Mouse (Mus musculus) T-cell, adult 2 months (primary cell): Measurements from ENCODE around the gene Fau.

ENCODE experiments used
- DNase-seq: peaks from one replicate; pipeline ENCODE4 v3.0.0; 2022; ENCODE audit warnings: low spot score

Fau gene

DNA sequence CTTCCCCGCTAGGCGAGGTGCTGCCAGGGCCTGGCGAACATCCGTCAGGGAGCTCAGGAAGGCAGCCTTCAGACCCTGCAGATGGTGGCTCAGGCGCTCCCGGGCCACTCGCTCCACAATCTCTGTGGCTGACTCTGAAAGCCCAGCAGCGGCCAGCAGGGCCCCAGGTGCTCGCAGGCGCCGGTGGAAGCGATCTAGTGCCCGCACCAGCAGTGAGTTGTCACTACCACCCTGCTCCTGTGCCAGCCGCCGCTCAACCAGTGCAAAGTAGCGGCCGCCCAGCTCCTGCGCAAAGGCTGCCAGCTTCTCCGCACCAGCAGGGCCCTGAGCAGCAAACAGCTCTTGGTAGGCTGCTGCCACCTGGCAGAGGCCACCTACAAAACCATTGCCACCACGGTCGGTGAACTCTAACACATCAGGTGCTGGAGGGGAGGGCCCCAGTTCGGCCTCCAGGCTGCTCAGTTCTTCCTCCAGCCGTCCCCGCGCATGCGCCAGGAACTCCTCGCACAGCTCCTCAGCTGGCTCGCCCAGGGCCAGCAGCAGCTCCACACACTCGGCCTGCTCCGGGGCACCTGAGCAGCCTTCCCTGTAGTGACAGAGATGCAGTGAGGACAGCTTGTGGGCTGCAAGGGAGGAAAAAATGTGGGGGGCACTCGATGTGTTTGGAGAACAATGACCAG lies 13.1 kb downstream of the Fau start:
- DNase-seq: no peak

DNA sequence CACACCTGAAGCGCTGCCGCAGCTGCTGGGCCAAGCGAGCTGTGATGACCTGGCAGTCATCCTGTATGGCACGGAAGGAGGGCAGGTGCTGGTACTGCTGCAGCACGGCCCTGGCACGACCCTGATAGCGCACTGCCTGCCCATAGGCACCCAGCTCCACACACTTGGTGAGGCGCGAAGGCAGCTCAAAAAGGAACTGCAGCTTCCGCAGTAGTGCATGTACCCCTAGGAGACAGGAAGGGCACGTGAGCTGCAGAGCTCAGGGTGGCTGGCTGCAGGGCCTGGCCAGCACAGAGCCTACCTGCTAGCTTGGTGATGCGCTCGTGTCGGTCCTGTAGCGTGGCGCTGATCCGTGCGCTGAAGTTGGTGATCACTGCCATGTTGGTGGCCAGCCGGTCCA lies 13.6 kb downstream of the Fau start:
- no peak for DNase-seq

DNA sequence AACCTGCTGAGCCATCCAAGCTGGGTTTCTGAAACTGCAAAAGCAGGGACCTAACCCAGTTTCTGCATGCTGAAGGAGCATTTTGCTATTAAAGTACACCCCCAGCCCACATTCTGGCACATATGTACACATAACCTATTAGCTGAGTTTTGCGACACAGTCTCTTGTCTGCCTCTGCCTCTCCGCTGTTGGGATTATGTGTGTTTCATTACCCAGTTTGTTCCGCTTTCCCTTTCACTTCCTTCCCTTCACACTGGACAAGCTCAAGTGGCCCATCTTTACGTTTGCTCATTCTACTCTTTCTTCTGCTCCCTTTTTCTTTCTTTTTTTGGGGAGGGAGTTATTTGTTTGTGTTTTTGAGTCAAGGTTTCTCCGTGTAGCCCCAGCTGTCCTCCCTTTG lies 16.2 kb downstream of the Fau start:
- DNase-seq: no peak

DNA sequence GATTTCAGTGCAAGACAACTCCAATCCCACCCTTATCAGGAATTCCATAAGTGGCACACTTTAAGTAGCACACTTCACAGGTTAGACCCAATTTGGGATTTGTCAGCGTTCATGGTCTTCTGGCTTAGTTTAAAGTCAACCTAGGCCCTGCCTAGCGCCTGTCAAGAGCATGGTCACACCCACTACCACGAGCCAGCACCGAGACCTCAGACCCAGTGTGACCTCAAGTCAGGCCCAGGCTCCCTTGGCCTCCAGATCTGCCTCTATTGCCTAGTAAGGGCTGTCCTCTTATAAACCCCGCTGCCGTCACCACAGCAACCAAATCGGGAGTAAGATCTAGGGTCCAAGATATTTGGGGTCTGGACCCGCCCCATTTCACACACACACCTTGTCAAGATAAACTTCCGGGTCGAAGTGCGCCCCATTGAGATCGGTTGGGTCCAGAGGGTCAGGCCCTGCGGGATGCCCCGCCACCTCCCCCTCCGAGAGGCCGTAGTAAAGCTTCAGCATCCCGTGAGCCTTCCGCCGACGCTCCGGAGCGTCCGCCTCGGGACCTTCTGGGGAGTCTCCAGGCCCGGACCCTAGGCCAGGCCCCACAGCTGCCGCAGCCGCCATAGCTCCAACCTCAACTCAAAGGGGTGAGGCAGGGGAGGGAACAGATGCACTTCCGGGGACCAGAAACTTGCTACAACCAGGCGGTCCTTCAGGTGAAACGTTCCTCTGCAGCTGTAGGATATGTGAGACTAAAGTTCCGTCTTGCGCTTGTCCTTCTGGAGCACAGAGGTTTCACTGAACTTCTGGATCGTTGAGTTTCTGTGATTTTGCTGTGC lies 19.1 kb downstream of the Fau start, which contains the start of gene Vps51:
TSS of gene Vps51 (minus strand) at position 668 of the 830 bp plus-strand sequence.
- DNase-seq: peak; percentile 88

DNA sequence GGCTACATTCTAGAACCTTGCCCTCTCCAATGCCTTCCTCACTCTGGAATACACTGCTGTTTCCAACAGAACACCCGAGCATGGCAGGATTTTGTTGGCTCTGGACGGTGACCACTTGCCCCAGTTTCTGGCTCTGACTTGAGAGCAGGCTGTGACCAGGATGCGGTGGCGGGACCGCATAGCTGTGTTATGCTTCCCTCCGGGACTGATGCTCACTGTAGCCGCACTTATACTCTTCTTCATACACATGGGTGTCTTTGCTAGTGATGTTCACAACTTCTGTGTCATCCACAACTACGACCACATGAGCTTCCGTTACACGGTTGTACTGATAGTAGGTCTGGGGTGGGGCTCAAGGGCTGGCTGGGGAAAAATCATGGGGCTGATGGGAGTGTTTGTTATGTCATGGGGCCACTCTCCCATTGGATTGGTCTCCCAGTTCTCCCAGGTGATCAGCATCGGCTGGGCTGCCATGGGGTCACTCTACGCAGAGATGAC lies 22.4 kb downstream of the Fau start, which contains the start of gene Tmem262:
TSS of gene Tmem262 (plus strand) at position 51 of the 498 bp plus-strand sequence.
- no peak for DNase-seq

DNA sequence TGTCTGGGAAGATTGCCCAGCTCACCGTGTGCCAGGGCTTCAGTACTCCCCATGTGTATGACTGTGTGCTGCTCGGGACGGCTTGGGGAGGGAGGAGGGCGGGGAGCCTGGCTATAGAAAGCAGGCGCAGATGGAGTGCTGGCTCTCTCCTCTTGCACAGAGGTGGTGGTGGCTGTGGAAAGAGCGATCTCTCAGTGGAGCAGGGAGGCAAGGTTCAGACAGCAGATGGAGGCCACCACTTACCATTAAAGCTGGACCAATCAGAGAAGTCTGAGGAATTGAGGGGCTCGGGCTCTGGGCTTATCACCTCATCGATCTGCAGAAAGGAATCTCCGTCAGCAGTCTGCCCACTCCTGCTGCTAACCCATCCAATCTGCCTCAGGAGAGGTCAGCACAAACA lies 24.5 kb downstream of the Fau start, which contains the start of gene Gm28374:
TSS of gene Gm28374 (minus strand) at position 101 of the 400 bp plus-strand sequence.
- no peak for DNase-seq

DNA sequence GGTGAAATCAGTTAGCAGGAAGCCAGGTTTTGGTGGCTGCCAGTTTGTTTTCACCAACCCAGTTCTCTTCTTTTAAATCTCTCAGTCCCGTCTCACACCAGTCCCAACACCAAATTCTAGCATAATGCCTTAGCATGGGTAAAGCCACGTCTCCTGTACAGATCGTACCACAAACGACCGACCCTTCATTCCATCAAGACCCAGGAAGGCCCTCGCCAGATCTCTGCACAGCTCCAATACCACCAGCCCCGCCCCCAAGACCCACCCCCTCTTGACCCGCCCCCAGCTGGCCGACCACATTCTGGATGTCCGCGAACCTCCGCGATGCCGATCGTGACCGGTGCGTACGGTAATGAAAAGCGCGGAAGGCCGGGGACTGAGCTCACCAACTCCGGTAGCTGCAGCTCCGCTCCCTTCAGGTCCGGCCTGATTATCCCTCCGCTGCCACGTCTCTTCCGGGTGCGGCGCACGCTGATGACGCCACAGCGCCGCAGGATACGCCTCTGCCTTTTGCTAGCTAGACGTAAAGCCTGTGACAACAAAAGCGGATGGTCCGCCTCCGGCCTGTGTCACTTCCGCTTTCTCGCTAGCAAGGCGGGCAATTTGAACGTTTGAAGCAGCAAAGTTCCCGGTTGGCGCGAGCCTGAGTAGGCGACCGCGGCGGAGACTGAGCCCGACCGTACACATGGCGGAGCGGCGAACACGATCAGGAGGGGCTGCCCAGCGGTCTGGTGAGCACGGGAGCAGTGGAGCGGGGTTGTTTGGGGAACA lies 27.0 kb downstream of the Fau start, which contains the start of the genes Zfpl1 and Cdca5:
TSS of gene Zfpl1 (minus strand) at position 479 of the 771 bp plus-strand sequence.
TSS of gene Cdca5 (plus strand) at position 506 of the 771 bp plus-strand sequence.
- peak; percentile 98 for DNase-seq

DNA sequence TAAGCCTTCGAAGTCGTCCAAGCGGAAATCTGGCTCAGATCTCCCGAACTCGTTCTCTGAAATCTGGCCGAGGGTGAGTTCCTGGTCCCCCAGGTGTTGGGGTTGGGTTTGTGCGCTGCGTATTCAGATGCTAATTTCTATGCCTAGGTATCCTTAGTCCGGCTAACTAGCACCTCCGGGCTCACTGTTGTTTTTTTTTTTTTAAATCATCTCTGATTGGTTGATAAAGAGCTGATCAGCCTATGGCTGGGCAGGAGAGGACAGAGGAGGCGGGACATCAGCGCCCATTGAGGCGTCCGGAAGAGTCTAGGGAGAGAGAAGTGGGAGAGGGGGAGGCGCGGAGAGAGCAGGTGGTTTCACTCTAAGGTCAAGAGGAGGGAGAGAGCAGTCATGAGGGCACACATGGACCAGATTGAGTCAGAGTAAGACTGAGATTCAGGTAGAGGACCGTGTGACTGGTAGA lies 27.8 kb downstream of the Fau start:
- peak; percentile 51 for DNase-seq

DNA sequence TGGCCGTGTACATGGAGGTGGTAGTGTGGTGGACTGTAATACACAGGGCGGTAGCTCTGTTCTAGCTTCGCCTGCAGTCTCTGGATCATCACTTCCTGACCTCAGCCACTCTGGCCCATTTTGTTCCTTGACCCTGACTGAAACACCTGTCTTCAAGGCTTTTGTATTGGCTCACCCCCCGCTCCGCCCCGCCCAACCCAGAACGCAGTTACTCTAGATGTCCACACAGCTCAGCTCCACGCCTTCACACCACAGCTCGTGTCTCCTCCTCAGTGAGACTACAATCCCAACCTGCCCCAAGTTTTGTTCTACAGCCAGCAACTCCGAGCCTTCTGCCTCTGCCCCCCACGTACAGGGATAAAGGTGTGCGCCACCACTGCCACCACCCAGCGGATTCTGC lies 31.2 kb downstream of the Fau start:
- no peak for DNase-seq

DNA sequence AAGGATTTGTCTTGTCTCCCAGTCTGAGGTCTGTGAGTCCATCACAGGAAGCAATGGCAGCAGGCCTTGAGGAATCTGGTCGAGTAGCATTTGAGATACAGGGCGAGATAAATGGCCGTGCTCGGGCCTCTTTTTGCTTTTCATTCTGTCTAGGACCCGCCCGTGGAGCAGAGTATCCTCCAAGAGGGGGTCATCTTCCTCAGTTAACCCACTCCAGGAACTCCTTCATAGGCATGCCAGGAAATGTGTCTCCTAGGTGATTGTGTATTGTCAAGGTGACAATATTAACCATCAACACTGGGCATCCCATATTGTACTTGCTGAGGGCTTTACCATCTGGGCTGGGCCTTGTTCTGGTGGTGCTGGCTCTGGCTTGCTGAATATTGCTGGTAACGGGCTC lies 36.5 kb downstream of the Fau start, which contains the start of gene AC131692.1:
TSS of gene AC131692.1 (plus strand) at position 301 of the 400 bp plus-strand sequence.
- no peak for DNase-seq

DNA sequence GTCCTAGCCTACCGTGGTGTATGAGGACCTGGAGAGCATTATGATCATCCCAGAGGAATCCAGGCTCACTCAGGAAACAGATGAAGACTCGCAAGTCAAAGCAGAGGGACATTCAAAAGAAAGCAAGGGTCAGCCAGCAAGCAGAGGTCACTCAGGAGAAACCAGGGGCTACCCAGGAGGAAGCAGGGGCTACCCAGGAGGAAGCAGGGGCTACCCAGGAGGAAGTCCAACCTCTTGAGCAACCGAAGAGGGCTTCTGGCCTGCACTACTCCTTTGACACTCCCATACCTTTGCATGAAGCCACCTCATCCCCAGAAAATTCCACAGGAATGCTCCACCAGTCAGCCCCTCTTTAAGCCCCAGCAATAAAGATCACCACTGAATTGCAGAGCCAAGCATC lies 40.2 kb downstream of the Fau start:
- no peak for DNase-seq

DNA sequence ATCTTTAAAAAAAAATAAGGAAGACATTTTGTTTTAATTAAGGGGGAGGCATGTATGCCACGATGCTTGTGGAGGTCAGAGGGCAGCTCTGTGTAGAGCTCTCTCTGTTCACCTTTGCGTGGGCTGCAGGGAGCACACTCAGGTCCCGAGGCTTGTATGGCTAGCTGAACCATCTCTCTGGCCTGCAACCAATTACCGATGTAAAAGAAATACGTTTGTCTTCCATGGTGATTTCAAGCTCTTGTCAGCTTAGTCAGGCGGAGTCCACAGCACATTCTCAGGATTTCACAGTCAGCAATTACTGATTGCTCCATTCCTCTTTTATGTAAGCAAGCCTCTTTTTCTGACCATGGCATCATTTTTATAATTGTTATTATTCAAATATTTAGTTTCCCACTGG lies 43.5 kb downstream of the Fau start:
- DNase-seq: no peak

DNA sequence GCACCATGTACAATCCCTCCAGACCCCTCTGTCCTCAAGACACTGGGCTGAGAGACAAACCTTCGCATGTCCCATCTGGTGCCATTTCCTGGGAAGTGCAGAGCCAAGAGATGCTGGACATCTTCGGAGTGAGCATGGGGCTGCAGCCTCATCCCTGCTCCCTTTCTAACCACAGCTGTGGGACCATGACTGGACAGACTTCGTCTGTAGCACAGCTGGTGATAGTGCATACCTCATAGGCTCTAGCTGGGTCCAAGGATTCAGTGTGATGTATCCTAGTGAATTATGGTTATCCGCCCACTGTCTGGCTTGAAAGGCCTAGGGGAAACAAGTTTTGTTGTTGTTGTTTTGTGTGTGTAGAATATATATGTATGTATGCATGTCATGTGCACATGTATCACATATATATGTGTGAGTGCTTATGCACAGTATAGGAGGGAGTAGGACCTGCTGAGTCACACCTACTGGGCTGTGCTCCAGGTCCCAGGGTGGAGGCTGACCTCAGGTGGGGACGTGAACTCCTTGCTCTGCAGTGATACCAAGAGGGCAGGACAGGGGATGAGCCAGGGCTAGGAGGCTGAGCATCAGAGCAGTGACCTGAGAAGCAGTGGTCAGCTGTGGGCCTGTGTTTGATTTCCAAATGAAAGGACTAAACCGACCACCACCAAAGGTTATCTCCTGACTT lies 44.7 kb downstream of the Fau start:
- DNase-seq: no peak

DNA sequence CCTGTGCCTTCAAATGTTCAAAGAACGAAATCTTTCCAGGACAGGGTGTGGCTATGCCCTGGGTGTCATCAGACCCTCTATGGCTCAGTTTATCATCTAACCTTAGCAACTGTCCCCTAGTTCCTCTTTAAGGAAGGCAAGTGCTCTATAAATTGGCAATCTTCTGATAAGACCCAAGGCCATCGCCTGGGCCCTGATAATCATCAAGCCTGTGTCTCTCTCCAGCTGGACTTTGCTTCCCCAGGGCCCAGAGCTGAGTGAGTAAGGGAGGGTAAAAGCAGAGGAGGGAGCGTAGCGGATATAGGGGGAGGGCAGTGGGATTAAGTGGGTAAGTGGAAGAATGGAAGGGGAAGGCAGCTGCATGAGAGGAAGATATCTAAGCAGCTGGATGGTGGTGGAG lies 46.8 kb downstream of the Fau start:
- no peak for DNase-seq

DNA sequence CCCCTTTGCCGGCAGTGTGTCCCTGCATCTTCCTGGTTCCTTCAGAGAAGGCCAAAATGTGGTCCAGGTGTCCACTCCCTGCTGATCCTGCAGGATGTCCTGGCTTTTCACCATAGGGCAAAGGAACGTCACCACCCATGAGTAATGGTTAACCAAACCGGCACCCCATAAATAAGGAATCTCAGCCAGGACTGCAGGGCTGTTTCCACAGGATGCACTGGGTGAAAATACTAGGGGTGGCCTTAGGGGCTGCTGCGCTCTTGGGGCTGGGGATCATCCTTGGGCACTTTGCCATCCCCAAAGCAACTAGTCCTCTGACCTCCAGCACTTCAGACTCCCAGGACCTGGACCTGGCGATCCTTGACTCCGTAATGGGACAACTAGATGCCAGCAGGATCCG lies 47.9 kb downstream of the Fau start, which contains the start of gene Naaladl1:
TSS of gene Naaladl1 (plus strand) at position 197 of the 400 bp plus-strand sequence.
- no peak for DNase-seq
